Mouse (Mus musculus) ES-Bruce4 (cell line): ENCODE measurements at regions not wholly inside any gene's neighbourhood (a gene's known extent, or its start where the extent isn't known, plus 50 kb on each side); places are given as distances from the start of the nearest gene placed in this dataset.

Experiments
- CTCF ChIP-seq: IDR thresholded peaks from one replicate; pipeline ENCODE4 v1.8.1; 2011; ENCODE audit warnings: low read depth, low read length
- EP300 ChIP-seq: IDR thresholded peaks from 2 replicates; pipeline ENCODE4 v1.6.1; 2011; ENCODE audit warnings: low read depth, low read length; ENCODE audit not compliant: insufficient read depth
- POLR2A ChIP-seq: IDR thresholded peaks from one replicate; pipeline ENCODE4 v1.8.1; 2011; ENCODE audit warnings: low read length; ENCODE audit not compliant: insufficient read depth

DNA sequence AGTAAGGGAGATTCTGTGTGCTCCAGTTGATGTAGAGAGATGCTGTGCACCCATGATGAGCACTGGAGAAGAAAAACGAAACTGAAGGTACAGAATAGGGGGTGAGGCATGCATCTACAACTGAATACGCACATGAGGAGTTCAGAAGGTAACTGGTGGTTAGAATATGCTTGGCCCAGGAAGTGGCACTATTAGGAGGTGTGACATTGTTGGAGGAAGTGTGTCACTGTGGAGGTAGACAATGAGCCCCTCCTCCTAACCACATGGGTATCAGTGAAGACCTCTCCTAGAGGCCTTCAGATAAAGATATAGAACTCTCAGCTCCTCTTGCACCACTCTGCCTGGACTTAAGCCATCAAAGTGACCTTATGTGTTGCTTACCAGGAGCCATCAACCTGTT is 243.9 kb downstream of the En1 start:
- TF ChIP-seq CTCF (no peak), EP300 (no peak), POLR2A (no peak)
